Mouse (Mus musculus): Measurements from ENCODE around the gene Smc3. TPM values are rescaled to one million over a fixed set of nuclear protein-coding genes. Genes with fewer than 3 reads are reported as not detected.
"Not testable (repeated sequence)": the region's sequence is repeated elsewhere in the genome, so short reads cannot be mapped to it uniquely, and the experiment has no call there.

The Smc3 gene
- polyA plus RNA-seq, 1 experiment from 2014 or later: 67.8 TPM

DNA sequence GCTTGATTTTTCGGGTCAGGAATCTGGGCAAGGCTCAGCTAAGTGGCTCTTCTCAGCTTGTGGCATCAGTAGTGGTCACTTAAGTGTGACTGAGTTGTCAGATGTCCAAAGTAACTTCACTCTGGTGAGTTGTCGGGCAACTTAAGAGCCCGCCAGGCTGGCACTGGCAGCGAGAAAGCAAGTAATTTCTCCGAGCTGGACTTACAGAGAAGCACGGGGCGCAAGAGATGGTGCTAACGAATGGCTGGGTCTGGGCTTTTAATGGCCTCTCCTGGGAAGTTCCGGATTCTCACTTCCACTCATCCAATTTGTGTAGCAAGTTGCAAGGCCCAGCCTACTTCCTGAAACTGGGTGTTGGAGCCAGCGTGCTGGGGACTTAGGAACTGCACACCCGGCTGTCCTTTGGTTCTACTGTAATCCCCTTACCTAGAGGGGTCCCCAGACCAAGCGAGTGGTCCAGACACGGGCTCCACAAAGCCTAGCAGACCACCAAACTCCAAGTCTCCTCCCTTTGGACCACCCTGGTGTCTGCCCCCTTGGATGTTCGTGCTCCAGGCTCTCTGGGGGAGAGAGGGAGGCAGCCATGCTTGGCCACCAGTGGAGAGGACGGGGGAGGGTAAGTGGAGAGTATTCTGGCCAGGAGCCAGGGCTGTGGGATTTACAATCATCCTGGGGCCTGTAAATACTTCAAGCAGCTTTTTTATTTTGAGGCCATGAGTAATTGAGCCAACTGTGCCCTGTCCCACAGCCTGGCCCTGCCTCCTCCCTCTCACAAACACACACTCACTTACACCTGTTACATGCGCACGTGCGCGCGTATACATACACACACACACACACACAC lies 53.6 kb downstream of the Smc3 start:
- DNase-seq: peak; percentile 75
- Histone ChIP-seq H3K4me1 (ENCODE audit: control insufficient read depth, insufficient read depth, low read length) (peaks cover 12% of the 10 kb centered on the region), H3K27ac (replicated peaks; ENCODE audit: low read depth, low read length) (no peak overlapping the region), H3K9ac (replicated peaks; ENCODE audit: low read length) (no peak overlapping the region), H3K36me3 (ENCODE audit: control insufficient read depth, insufficient read depth, low read length) (no peaks in the 10 kb centered on the region), H3K9me3 (ENCODE audit: control insufficient read depth, low read length) (no peaks in the 10 kb centered on the region), H3K4me3 (replicated peaks; ENCODE audit: low read depth, low read length) (no peak overlapping the region), H3K4me2 (ENCODE audit: low read length) (no peak overlapping the region), H3K27me3 (ENCODE audit: control insufficient read depth, insufficient read depth, low read length) (no peaks in the 10 kb centered on the region)
- ATAC-seq (ENCODE audit: low FRiP score, low TSS enrichment): peak; percentile 68; the same call in 1 of the 2 replicates
- WGBS: 63% methylated on average over 20 of the region's 20 CpGs

DNA sequence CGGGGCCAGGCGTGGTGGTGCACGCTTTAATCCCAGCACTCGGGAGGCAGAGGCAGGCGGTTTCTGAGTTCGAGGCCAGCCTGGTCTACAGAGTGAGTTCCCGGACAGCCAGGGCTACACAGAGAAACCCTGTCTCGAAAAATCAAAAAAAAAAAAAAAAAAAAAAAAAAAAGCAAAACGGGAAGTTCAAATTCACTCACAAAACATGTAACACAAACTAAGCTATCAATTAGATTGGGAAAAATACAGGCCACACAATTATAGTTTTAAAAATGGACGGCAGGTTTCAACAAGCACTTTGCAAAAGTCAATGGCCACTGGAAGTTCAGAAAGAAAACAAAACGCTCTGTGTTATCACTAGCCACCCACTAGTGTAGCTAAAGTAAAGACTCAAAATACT lies 56.2 kb downstream of the Smc3 start:
- peaks cover 12% of the 10 kb centered on the region for H3K4me1 ChIP-seq (ENCODE audit: control insufficient read depth, insufficient read depth, low read length)
- not testable (repeated sequence) for H3K27ac ChIP-seq (replicated peaks; ENCODE audit: low read depth, low read length); ATAC-seq (ENCODE audit: low FRiP score, low TSS enrichment); H3K27me3 ChIP-seq (ENCODE audit: control insufficient read depth, insufficient read depth, low read length); H3K4me3 ChIP-seq (replicated peaks; ENCODE audit: low read depth, low read length); H3K9ac ChIP-seq (replicated peaks; ENCODE audit: low read length); DNase-seq; H3K36me3 ChIP-seq (ENCODE audit: control insufficient read depth, insufficient read depth, low read length); H3K9me3 ChIP-seq (ENCODE audit: control insufficient read depth, low read length); H3K4me2 ChIP-seq (ENCODE audit: low read length)
- 91% methylated on average over 11 of the region's 11 CpGs for WGBS

GRCm38 (mm10) chr19:53657437-53657836 lies 57.2 kb downstream of the Smc3 start:
- H3K4me3 ChIP-seq (replicated peaks; ENCODE audit: low read depth, low read length): no peak overlapping the region
- no peaks in the 10 kb centered on the region for H3K9me3 ChIP-seq (ENCODE audit: control insufficient read depth, low read length)

GRCm38 (mm10) chr19:53660722-53661420 lies 60.7 kb downstream of the Smc3 start:
- Histone ChIP-seq H3K9ac (replicated peaks; ENCODE audit: low read length) (no peak overlapping the region), H3K36me3 (ENCODE audit: control insufficient read depth, insufficient read depth, low read length) (no peaks in the 10 kb centered on the region), H3K27ac (replicated peaks; ENCODE audit: low read depth, low read length) (no peak overlapping the region), H3K4me1 (ENCODE audit: control insufficient read depth, insufficient read depth, low read length) (no peaks in the 10 kb centered on the region), H3K4me3 (replicated peaks; ENCODE audit: low read depth, low read length) (no peak overlapping the region), H3K27me3 (ENCODE audit: control insufficient read depth, insufficient read depth, low read length) (no peaks in the 10 kb centered on the region), H3K9me3 (ENCODE audit: control insufficient read depth, low read length) (no peaks in the 10 kb centered on the region), H3K4me2 (ENCODE audit: low read length) (no peak overlapping the region)
- ATAC-seq (ENCODE audit: low FRiP score, low TSS enrichment): no peak
- 84% methylated on average over 9 of the region's 9 CpGs for WGBS
- DNase-seq: no peak

More at GRCm38 (mm10) chr19:53657437-53657836, 57.2 kb downstream of the Smc3 start:
- no peaks in the 10 kb centered on the region for H3K27me3 ChIP-seq (ENCODE audit: control insufficient read depth, insufficient read depth, low read length)
- H3K9ac ChIP-seq (replicated peaks; ENCODE audit: low read length): no peak overlapping the region
- peaks cover 10% of the 10 kb centered on the region for H3K4me1 ChIP-seq (ENCODE audit: control insufficient read depth, insufficient read depth, low read length)
- no peak for DNase-seq
- no peak overlapping the region for H3K27ac ChIP-seq (replicated peaks; ENCODE audit: low read depth, low read length)
- H3K36me3 ChIP-seq (ENCODE audit: control insufficient read depth, insufficient read depth, low read length): no peaks in the 10 kb centered on the region
- no peak for ATAC-seq (ENCODE audit: low FRiP score, low TSS enrichment)
- WGBS: 93% methylated on average over 5 of the region's 5 CpGs
- no peak overlapping the region for H3K4me2 ChIP-seq (ENCODE audit: low read length)

GRCm38 (mm10) chr19:53661938-53662722 lies 61.9 kb downstream of the Smc3 start:
- H3K27ac ChIP-seq (replicated peaks; ENCODE audit: low read depth, low read length): no peak overlapping the region
- no peaks in the 10 kb centered on the region for H3K9me3 ChIP-seq (ENCODE audit: control insufficient read depth, low read length)
- H3K27me3 ChIP-seq (ENCODE audit: control insufficient read depth, insufficient read depth, low read length): no peaks in the 10 kb centered on the region
- H3K4me2 ChIP-seq (ENCODE audit: low read length): no peak overlapping the region
- 35% methylated on average over 14 of the region's 14 CpGs for WGBS
- no peaks in the 10 kb centered on the region for H3K4me1 ChIP-seq (ENCODE audit: control insufficient read depth, insufficient read depth, low read length)
- H3K4me3 ChIP-seq (replicated peaks; ENCODE audit: low read depth, low read length): no peak overlapping the region
- H3K36me3 ChIP-seq (ENCODE audit: control insufficient read depth, insufficient read depth, low read length): no peaks in the 10 kb centered on the region
- no peak overlapping the region for H3K9ac ChIP-seq (replicated peaks; ENCODE audit: low read length)
- ATAC-seq (ENCODE audit: low FRiP score, low TSS enrichment): no peak
- DNase-seq: no peak

DNA sequence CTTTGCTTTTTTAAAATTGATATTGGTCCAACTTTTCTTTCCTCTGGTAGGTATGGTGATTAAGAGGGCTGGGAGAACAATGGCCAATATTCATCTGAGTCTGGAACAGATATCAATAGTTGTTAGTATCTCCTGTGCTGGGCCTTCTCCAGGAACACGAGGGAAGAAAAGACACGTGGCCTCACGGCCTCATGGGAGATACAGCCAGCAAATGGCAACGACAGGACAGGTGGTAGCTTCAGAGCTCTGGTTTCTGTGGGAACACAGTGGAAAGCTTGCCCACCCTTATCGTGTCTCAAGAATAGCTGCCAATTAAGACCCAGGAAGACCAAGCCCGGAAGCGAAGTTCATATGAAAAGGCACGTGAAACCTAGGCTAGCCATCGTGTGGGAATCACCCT lies 64.6 kb downstream of the Smc3 start:
- H3K27me3 ChIP-seq (ENCODE audit: control insufficient read depth, insufficient read depth, low read length): no peaks in the 10 kb centered on the region
- ATAC-seq (ENCODE audit: low FRiP score, low TSS enrichment) (no peak), DNase-seq (no peak)
- H3K4me2 ChIP-seq (ENCODE audit: low read length): no peak overlapping the region
- H3K4me3 ChIP-seq (replicated peaks; ENCODE audit: low read depth, low read length): no peak overlapping the region
- H3K9me3 ChIP-seq (ENCODE audit: control insufficient read depth, low read length): no peaks in the 10 kb centered on the region
- no peaks in the 10 kb centered on the region for H3K36me3 ChIP-seq (ENCODE audit: control insufficient read depth, insufficient read depth, low read length)
- H3K4me1 ChIP-seq (ENCODE audit: control insufficient read depth, insufficient read depth, low read length): no peaks in the 10 kb centered on the region; the same call in 1 of the 2 replicates
- no peak overlapping the region for H3K9ac ChIP-seq (replicated peaks; ENCODE audit: low read length)
- WGBS: 90% methylated on average over 9 of the region's 9 CpGs
- no peak overlapping the region for H3K27ac ChIP-seq (replicated peaks; ENCODE audit: low read depth, low read length)

GRCm38 (mm10) chr19:53665391-53665790 lies 65.2 kb downstream of the Smc3 start:
- Histone ChIP-seq H3K27ac (replicated peaks; ENCODE audit: low read depth, low read length) (no peak overlapping the region), H3K4me2 (ENCODE audit: low read length) (no peak overlapping the region), H3K36me3 (ENCODE audit: control insufficient read depth, insufficient read depth, low read length) (no peaks in the 10 kb centered on the region), H3K27me3 (ENCODE audit: control insufficient read depth, insufficient read depth, low read length) (no peaks in the 10 kb centered on the region), H3K4me3 (replicated peaks; ENCODE audit: low read depth, low read length) (no peak overlapping the region), H3K4me1 (ENCODE audit: control insufficient read depth, insufficient read depth, low read length) (peaks cover 4% of the 10 kb centered on the region), H3K9me3 (ENCODE audit: control insufficient read depth, low read length) (no peaks in the 10 kb centered on the region), H3K9ac (replicated peaks; ENCODE audit: low read length) (no peak overlapping the region)
- DNase-seq (no peak), ATAC-seq (ENCODE audit: low FRiP score, low TSS enrichment) (no peak)
- 93% methylated on average over 4 of the region's 4 CpGs for WGBS

- no peak overlapping the region for H3K4me3 ChIP-seq (replicated peaks; ENCODE audit: low read depth, low read length)
- ATAC-seq (ENCODE audit: low FRiP score, low TSS enrichment) (no peak), DNase-seq (no peak)
- H3K9ac ChIP-seq (replicated peaks; ENCODE audit: low read length): 0 out of 2 replicates have a peak overlapping the region, but pooled peaks have one; percentile 26
- no peaks in the 10 kb centered on the region for H3K27me3 ChIP-seq (ENCODE audit: control insufficient read depth, insufficient read depth, low read length)
- 33% methylated on average over 8 of the region's 8 CpGs for WGBS
- no peaks in the 10 kb centered on the region for H3K9me3 ChIP-seq (ENCODE audit: control insufficient read depth, low read length)
- no peak overlapping the region for H3K27ac ChIP-seq (replicated peaks; ENCODE audit: low read depth, low read length)
- H3K36me3 ChIP-seq (ENCODE audit: control insufficient read depth, insufficient read depth, low read length): no peaks in the 10 kb centered on the region
- no peak overlapping the region for H3K4me2 ChIP-seq (ENCODE audit: low read length)
- H3K4me1 ChIP-seq (ENCODE audit: control insufficient read depth, insufficient read depth, low read length): peaks cover 9% of the 10 kb centered on the region
Observed at GRCm38 (mm10) chr19:53666708-53667107, 66.5 kb downstream of the Smc3 start.
